Mouse (Mus musculus) lung, adult 2 months (tissue): ENCODE measurements around the gene Rbm33.

Experiments
- CTCF ChIP-seq: fragments of 200-500 bp; IDR thresholded peaks from 2 replicates; pipeline ENCODE4 v1.5.1; 2011; ENCODE audit warnings: mild to moderate bottlenecking, low read length, control low read depth; ENCODE audit not compliant: insufficient read depth
- POLR2A ChIP-seq: fragments of 200-500 bp; IDR thresholded peaks from 2 replicates; pipeline ENCODE4 v1.6.1; 2011; ENCODE audit warnings: low read depth, mild to moderate bottlenecking, control low read depth, low read length, borderline replicate concordance; ENCODE audit errors: extremely low read depth

DNA sequence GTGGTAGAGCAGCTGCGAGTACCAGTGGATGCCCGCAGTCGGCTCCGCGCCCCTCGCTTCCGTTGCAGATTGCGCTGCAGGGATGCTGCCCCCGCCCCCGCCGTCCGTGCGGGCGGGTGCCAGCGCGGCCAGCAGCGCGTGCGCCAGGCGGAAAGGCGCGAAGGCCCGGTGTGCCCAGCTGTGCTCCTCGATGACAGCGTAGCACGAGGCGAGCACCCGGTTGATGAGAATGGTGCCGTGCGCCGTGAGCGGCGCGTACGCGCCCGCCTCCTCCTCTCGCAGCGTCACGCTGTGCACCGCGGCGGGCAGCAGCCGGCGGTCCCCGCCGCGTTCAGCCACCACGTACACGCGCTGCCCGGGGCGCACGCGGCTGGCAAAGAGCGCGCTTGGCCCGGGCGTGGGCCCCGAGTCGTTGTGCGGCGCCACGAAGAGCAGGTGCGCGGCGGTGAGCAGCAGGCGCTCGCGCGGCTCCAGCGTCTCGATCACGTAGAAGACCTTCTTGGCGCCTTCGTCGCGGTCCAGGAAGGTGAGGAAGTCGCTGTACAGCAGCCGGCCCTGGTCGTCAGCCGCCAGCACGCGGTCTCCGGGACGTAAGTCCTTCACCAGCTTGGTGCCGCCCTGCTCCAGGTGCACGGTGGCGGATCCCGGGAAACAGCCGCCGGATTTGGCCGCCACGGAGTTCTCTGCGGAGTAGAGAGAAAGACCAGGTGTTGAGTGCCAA is 141.2 kb downstream of the Rbm33 start:
- TF ChIP-seq CTCF (no peak), POLR2A (no peak)
